Mouse (Mus musculus) midbrain, embryonic 16.5 days (tissue): Measurements from ENCODE around the gene Cd200r3. TPM values are rescaled to one million over a fixed set of nuclear protein-coding genes. Genes with fewer than 3 reads are reported as not detected.

Source experiments
- ATAC-seq: fragments of 200-750 bp; cut with Nextera tagmentation; 2 replicates; pipeline ENCODE4 v1.8.0; 2017; ENCODE audit warnings: moderate TSS enrichment
- H3K27ac ChIP-seq: fragments of 300-500 bp; sonication (generic); 2 replicates; pipeline ENCODE4 v1.5.1; 2014; ENCODE audit warnings: mild to moderate bottlenecking, low read length, mixed read lengths
- H3K27me3 ChIP-seq: fragments of 300-500 bp; sonication (generic); 2 replicates; pipeline ENCODE4 v1.6.1; 2014; ENCODE audit warnings: low read depth, low read length, mixed read lengths; ENCODE audit not compliant: control insufficient read depth, insufficient read depth
- H3K36me3 ChIP-seq: fragments of 300-500 bp; sonication (generic); 2 replicates; pipeline ENCODE4 v1.6.1; 2014; ENCODE audit warnings: mild to moderate bottlenecking, low read length, moderate library complexity, mixed read lengths; ENCODE audit not compliant: control insufficient read depth, insufficient read depth
- H3K4me1 ChIP-seq: fragments of 300-500 bp; sonication (generic); 2 replicates; pipeline ENCODE4 v1.6.1; 2014; ENCODE audit warnings: mild to moderate bottlenecking, low read length, mixed read lengths; ENCODE audit not compliant: control insufficient read depth, insufficient read depth
- H3K4me2 ChIP-seq: fragments of 300-500 bp; sonication (generic); 2 replicates; pipeline ENCODE4 v1.6.1; 2014; ENCODE audit warnings: mild to moderate bottlenecking, low read length, mixed read lengths
- H3K4me3 ChIP-seq: fragments of 300-500 bp; sonication (generic); 2 replicates; pipeline ENCODE4 v1.5.1; 2014; ENCODE audit warnings: low read depth, mild to moderate bottlenecking, low read length, moderate library complexity, mixed read lengths
- H3K9ac ChIP-seq: fragments of 300-500 bp; sonication (generic); 2 replicates; pipeline ENCODE4 v1.6.1; 2014; ENCODE audit warnings: low read depth, low read length, mixed read lengths
- H3K9me3 ChIP-seq: fragments of 300-500 bp; sonication (generic); replicated peaks from 2 replicates; pipeline ENCODE4 v1.6.1; 2014; ENCODE audit warnings: mild to moderate bottlenecking, low read length, mixed read lengths; ENCODE audit not compliant: control insufficient read depth, poor library complexity, severe bottlenecking
- WGBS: fragments of 180-500 bp; shearing (Covaris S2); extraction: QIAGEN DNeasy Blood & Tissue Kit; methylation state at CpG from one replicate; pipeline ENCODE4 v1.1.7; 2014; 5-methylcytosine and 5-hydroxymethylcytosine counted together
- polyA plus RNA-seq: library from polyadenylated mRNA; unstranded; fragments of >200 nt; fragmentation: Nextera tagmentation; extraction: Ambion mirVana; gene quantifications from 2 replicates; pipeline ENCODE4 v1.2.1, GENCODE M21; 2015

The Cd200r3 gene
- polyA plus RNA-seq, 1 experiment from 2014 or later, result not detected

GRCm38 (mm10) chr16:45004443-45004842, 61.0 kb downstream of the Cd200r3 start:
- no peaks in the 10 kb centered on the region for H3K4me1 ChIP-seq
- no peak overlapping the region for H3K4me2 ChIP-seq
- WGBS, result 82% methylated on average over 3 of the region's 3 CpGs
- H3K9ac ChIP-seq, result no peak overlapping the region
- H3K27ac ChIP-seq, result no peak overlapping the region
- H3K9me3 ChIP-seq, result no peaks in the 10 kb centered on the region
- no peaks in the 10 kb centered on the region for H3K27me3 ChIP-seq
- H3K36me3 ChIP-seq, result no peaks in the 10 kb centered on the region
- H3K4me3 ChIP-seq, result no peak overlapping the region
- no peak for ATAC-seq

GRCm38 (mm10) chr16:45005280-45005679, 61.8 kb downstream of the Cd200r3 start:
- no peaks in the 10 kb centered on the region for H3K36me3 ChIP-seq
- no peak for ATAC-seq
- WGBS, result 77% methylated on average over 3 of the region's 3 CpGs
- no peak overlapping the region for H3K4me2 ChIP-seq
- H3K27ac ChIP-seq, result no peak overlapping the region
- no peak overlapping the region for H3K9ac ChIP-seq
- H3K4me3 ChIP-seq, result no peak overlapping the region
- no peaks in the 10 kb centered on the region for H3K27me3 ChIP-seq
- no peaks in the 10 kb centered on the region for H3K4me1 ChIP-seq
- H3K9me3 ChIP-seq, result no peaks in the 10 kb centered on the region

GRCm38 (mm10) chr16:45006971-45007370, 63.5 kb downstream of the Cd200r3 start:
- Histone ChIP-seq H3K4me2 (no peak overlapping the region), H3K9me3 (no peaks in the 10 kb centered on the region), H3K27me3 (no peaks in the 10 kb centered on the region), H3K9ac (no peak overlapping the region), H3K4me1 (no peaks in the 10 kb centered on the region), H3K36me3 (no peaks in the 10 kb centered on the region), H3K27ac (no peak overlapping the region), H3K4me3 (no peak overlapping the region)
- WGBS, result 71% methylated on average over 2 of the region's 2 CpGs
- ATAC-seq, result no peak

GRCm38 (mm10) chr16:45007807-45008206, 64.3 kb downstream of the Cd200r3 start:
- H3K4me3 ChIP-seq, result no peak overlapping the region
- H3K27me3 ChIP-seq, result no peaks in the 10 kb centered on the region
- H3K27ac ChIP-seq, result no peak overlapping the region
- no peaks in the 10 kb centered on the region for H3K4me1 ChIP-seq
- no peaks in the 10 kb centered on the region for H3K36me3 ChIP-seq
- ATAC-seq, result no peak
- H3K4me2 ChIP-seq, result no peak overlapping the region
- no peaks in the 10 kb centered on the region for H3K9me3 ChIP-seq
- H3K9ac ChIP-seq, result no peak overlapping the region
- 88% methylated on average over 4 of the region's 4 CpGs for WGBS

- ATAC-seq, result no peak
- 48% methylated on average over 5 of the region's 5 CpGs for WGBS
- Histone ChIP-seq H3K27me3 (no peaks in the 10 kb centered on the region), H3K9ac (no peak overlapping the region), H3K4me1 (no peaks in the 10 kb centered on the region), H3K9me3 (no peaks in the 10 kb centered on the region), H3K4me3 (no peak overlapping the region), H3K27ac (no peak overlapping the region), H3K36me3 (no peaks in the 10 kb centered on the region), H3K4me2 (no peak overlapping the region)
These were observed 66.2 kb downstream of the Cd200r3 start for GRCm38 (mm10) chr16:45009634-45010033.

GRCm38 (mm10) chr16:45015591-45015990, 72.1 kb downstream of the Cd200r3 start:
- H3K4me2 ChIP-seq, result no peak overlapping the region
- no peak overlapping the region for H3K4me3 ChIP-seq
- 95% methylated on average over 1 of the region's 1 CpGs for WGBS
- ATAC-seq, result no peak
- H3K36me3 ChIP-seq, result no peaks in the 10 kb centered on the region
- no peaks in the 10 kb centered on the region for H3K4me1 ChIP-seq
- no peaks in the 10 kb centered on the region for H3K9me3 ChIP-seq
- H3K27me3 ChIP-seq, result no peaks in the 10 kb centered on the region
- H3K9ac ChIP-seq, result no peak overlapping the region
- H3K27ac ChIP-seq, result no peak overlapping the region

- H3K4me3 ChIP-seq, result no peak overlapping the region
- H3K9ac ChIP-seq, result no peak overlapping the region
- no peak overlapping the region for H3K27ac ChIP-seq
- no peaks in the 10 kb centered on the region for H3K36me3 ChIP-seq
- 89% methylated on average over 3 of the region's 3 CpGs for WGBS
- H3K27me3 ChIP-seq, result no peaks in the 10 kb centered on the region
- no peak overlapping the region for H3K4me2 ChIP-seq
- H3K4me1 ChIP-seq, result no peaks in the 10 kb centered on the region
- H3K9me3 ChIP-seq, result no peaks in the 10 kb centered on the region
- ATAC-seq, result no peak
These were observed 73.0 kb downstream of the Cd200r3 start for GRCm38 (mm10) chr16:45016488-45016887.

GRCm38 (mm10) chr16:45018868-45019267, 75.4 kb downstream of the Cd200r3 start:
- Histone ChIP-seq H3K9me3 (no peaks in the 10 kb centered on the region), H3K27ac (no peak overlapping the region), H3K4me2 (no peak overlapping the region), H3K9ac (no peak overlapping the region), H3K27me3 (no peaks in the 10 kb centered on the region), H3K4me3 (no peak overlapping the region), H3K36me3 (no peaks in the 10 kb centered on the region), H3K4me1 (no peaks in the 10 kb centered on the region)
- 94% methylated on average over 2 of the region's 2 CpGs for WGBS
- no peak for ATAC-seq

GRCm38 (mm10) chr16:45020055-45020454, 76.6 kb downstream of the Cd200r3 start:
- Histone ChIP-seq H3K27ac (no peak overlapping the region), H3K4me3 (no peak overlapping the region), H3K4me1 (no peaks in the 10 kb centered on the region), H3K9ac (no peak overlapping the region), H3K27me3 (no peaks in the 10 kb centered on the region), H3K4me2 (no peak overlapping the region), H3K36me3 (no peaks in the 10 kb centered on the region), H3K9me3 (no peaks in the 10 kb centered on the region)
- WGBS, result 79% methylated on average over 1 of the region's 1 CpGs
- ATAC-seq, result no peak
